Mouse (Mus musculus): ENCODE data around the gene Rnpepl1.

DNA sequence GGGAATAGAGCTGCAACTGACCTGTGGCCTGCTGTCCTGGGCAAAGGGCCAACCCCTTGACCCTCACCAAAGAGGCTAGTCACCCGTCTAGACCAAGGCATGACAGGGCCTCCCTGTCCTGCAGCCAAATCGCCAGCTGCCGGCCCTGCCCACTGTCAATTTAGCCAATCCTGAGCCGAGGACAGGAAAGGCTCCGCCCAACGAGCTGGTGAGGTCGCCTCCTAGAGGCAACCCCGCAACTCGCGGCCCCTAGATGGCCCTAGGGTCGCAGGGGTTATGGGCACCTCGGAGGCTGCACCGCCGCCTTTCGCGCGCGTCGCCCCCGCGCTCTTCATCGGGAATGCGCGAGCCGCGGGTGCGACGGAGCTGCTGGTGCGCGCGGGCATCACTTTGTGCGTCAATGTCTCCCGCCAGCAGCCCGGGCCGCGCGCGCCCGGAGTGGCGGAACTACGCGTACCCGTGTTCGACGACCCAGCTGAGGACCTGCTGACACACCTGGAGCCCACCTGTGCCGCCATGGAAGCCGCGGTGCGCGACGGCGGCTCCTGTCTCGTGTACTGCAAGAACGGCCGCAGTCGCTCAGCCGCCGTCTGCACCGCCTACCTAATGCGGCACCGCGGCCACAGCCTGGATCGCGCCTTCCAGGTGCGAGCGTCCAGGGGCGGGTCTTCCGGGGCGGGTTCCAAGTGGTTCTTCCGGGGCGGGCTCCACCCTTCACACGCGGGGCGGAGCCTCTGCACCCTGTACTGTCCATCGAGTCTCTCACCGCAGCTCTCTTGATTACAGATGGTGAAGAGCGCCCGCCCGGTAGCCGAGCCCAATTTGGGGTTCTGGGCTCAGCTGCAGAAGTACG, 3.6 kb upstream of the Rnpepl1 start, which contains the start of gene Dusp28:
- TF ChIP-seq CTCF (IDR thresholded peaks at IDR 0.05; ENCODE audit: low read depth) (peak; percentile 81), EP300 (IDR thresholded peaks at IDR 0.05; ENCODE audit: low read depth) (no peak)

Data from liver, embryonic 14.5 days (tissue).